Mouse (Mus musculus): Measurements from ENCODE around the gene C1qtnf4. TPM values are rescaled to one million over a fixed set of nuclear protein-coding genes. Genes with fewer than 3 reads are reported as not detected.

C1qtnf4 gene
- total and polyA plus RNA-seq, 3 experiments: not detected

DNA sequence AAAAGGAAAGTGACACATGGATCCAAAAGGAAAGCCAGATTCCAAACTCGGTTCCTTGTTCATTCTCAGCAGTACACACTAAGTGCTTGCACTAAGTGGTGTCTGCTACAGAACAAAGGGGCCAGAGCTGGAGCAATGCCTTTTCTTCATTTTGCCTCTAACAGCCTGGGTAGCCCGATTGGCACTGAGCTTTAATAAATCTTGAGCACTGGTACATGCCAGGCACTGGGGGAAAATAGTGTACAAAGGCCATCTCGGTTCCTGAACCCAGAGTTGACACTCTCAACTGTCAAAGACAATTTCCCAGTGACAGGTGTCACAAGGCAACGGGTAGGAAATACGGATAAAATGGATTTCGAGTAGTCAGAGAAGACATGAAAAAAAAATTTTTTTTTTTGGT lies 39.5 kb upstream of the C1qtnf4 start:
- Histone ChIP-seq H3K36me3 (ENCODE audit: control insufficient read depth in 1 of 2, insufficient read depth in 2 of 2, low read length in 2 of 2) (peaks cover 2 to 24% of the 10 kb centered on the region in 2 experiments; a peak in 3 of 4 replicates), H3K27me3 (ENCODE audit: control insufficient read depth in 1 of 2, insufficient read depth in 2 of 2, low read length in 2 of 2) (no peaks in the 10 kb centered on the region), H3K27ac (ENCODE audit: control insufficient read depth, low read depth, low read length) (peak overlapping the region; percentile 70; the same call in 1 of the 2 replicates), H3K4me1 (ENCODE audit: control insufficient read depth in 1 of 2, insufficient read depth in 2 of 2, low read length in 2 of 2) (peaks cover 2 to 9% of the 10 kb centered on the region in 2 experiments), H3K9me3 (replicated peaks; ENCODE audit: insufficient read depth, low read length) (no peaks in the 10 kb centered on the region), H3K9ac (ENCODE audit: control insufficient read depth, low read depth, low read length, poor library complexity, severe bottlenecking) (peak overlapping the region; percentile 79), H3K4me3 (ENCODE audit: control insufficient read depth in 1 of 2, insufficient read depth in 1 of 2, low read depth in 2 of 2, low read length in 2 of 2) (peak overlapping the region; percentile 64 to 79), H3K79me2 (ENCODE audit: control insufficient read depth, insufficient read depth, low read length, poor library complexity) (peaks cover 14% of the 10 kb centered on the region)
- no peak for TF ChIP-seq GABPA (IDR thresholded peaks at IDR 0.05; ENCODE audit: low read depth, low read length)
- no peak for DNase-seq (ENCODE audit: low read depth, low spot score)

DNA sequence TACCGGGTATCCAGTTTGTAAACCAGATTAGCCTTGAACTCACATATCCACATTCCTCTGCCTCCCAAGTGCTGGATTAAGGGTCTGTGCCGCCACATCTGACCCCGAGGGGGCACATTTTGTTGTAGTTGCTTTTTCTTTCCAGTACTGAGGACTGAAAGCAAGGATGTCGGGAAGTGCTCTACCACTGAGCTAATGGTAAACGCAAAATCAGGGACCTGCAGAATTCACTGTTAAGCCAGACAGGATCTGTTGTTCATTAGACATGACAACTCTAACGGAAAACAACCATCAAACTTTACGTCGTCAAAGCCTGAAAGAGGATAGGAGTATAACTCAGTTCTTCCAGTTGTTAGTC lies 39.1 kb upstream of the C1qtnf4 start:
- H3K27ac ChIP-seq (ENCODE audit: control insufficient read depth, low read depth, low read length): peak overlapping the region; percentile 70
- H3K4me3 ChIP-seq (ENCODE audit: control insufficient read depth in 1 of 2, insufficient read depth in 1 of 2, low read depth in 2 of 2, low read length in 2 of 2): peak overlapping the region; percentile 64 to 79
- peaks cover 2 to 9% of the 10 kb centered on the region in 2 experiments for H3K4me1 ChIP-seq (ENCODE audit: control insufficient read depth in 1 of 2, insufficient read depth in 2 of 2, low read length in 2 of 2)
- DNase-seq (ENCODE audit: low read depth, low spot score): no peak
- H3K36me3 ChIP-seq (ENCODE audit: control insufficient read depth in 1 of 2, insufficient read depth in 2 of 2, low read length in 2 of 2): peaks cover 2 to 24% of the 10 kb centered on the region in 2 experiments; a peak in 3 of 4 replicates
- H3K27me3 ChIP-seq (ENCODE audit: control insufficient read depth in 1 of 2, insufficient read depth in 2 of 2, low read length in 2 of 2): no peaks in the 10 kb centered on the region
- TF ChIP-seq ZMIZ1 (IDR thresholded peaks at IDR 0.05; ENCODE audit: low read depth, low read length) (no peak), TAL1 (IDR thresholded peaks at IDR 0.05; ENCODE audit: low read length) (no peak), KAT2A (conservative IDR thresholded peaks at IDR 0.05; ENCODE audit: low read depth, low read length) (no peak), BHLHE40 (IDR thresholded peaks at IDR 0.05; ENCODE audit: borderline replicate concordance, low read depth, low read length) (no peak), EP300 (IDR thresholded peaks at IDR 0.05; ENCODE audit: low read depth in 1 of 2, low read length in 2 of 2) (no peak), ZNF384 (IDR thresholded peaks at IDR 0.05; ENCODE audit: low read depth, low read length) (no peak), RAD21 (IDR thresholded peaks at IDR 0.05; ENCODE audit: low read depth, low read length) (no peak), HCFC1 (IDR thresholded peaks at IDR 0.05; ENCODE audit: low read depth, low read length) (no peak), USF2 (IDR thresholded peaks at IDR 0.05; ENCODE audit: borderline replicate concordance in 1 of 2, insufficient read depth in 1 of 2, low read depth in 1 of 2, low read length in 2 of 2) (no peak), CHD2 (IDR thresholded peaks at IDR 0.05; ENCODE audit: low read length) (no peak), CHD1 (IDR thresholded peaks at IDR 0.05; ENCODE audit: low read depth, low read length) (no peak), E2F4 (IDR thresholded peaks at IDR 0.05; ENCODE audit: borderline replicate concordance, low read depth, low read length) (no peak), SMC3 (IDR thresholded peaks at IDR 0.05; ENCODE audit: low read depth, low read length) (no peak), ELF1 (IDR thresholded peaks at IDR 0.05; ENCODE audit: low read depth, low read length) (no peak)
- peaks cover 14% of the 10 kb centered on the region for H3K79me2 ChIP-seq (ENCODE audit: control insufficient read depth, insufficient read depth, low read length, poor library complexity)
- no peaks in the 10 kb centered on the region for H3K9me3 ChIP-seq (replicated peaks; ENCODE audit: insufficient read depth, low read length)
- peak overlapping the region; percentile 79 for H3K9ac ChIP-seq (ENCODE audit: control insufficient read depth, low read depth, low read length, poor library complexity, severe bottlenecking)

Measured in MEL (cell line).